Mouse (Mus musculus) lung, postnatal 0 days (tissue): ENCODE data around the gene Myh10. TPM values are rescaled to one million over a fixed set of nuclear protein-coding genes. Genes with fewer than 3 reads are reported as not detected.
A peak's percentile ranks its signal among the peaks of the same experiment; 100 is the strongest.

ENCODE experiments used
- ATAC-seq: fragments of 200-750 bp; cut with Nextera tagmentation; 2 replicates; pipeline ENCODE4 v1.8.0; 2017; ENCODE audit warnings: moderate library complexity
- DNase-seq: peaks from one replicate; pipeline ENCODE4 v3.0.0-alpha.2; 2016; ENCODE audit warnings: low spot score
- H3K27ac ChIP-seq: fragments of 300-500 bp; sonication (generic); 2 replicates; pipeline ENCODE4 v1.5.1; 2014; ENCODE audit warnings: antibody characterized with exemption, mild to moderate bottlenecking, low read length, mixed read lengths
- H3K27me3 ChIP-seq: fragments of 300-500 bp; sonication (generic); replicated peaks from 2 replicates; pipeline ENCODE4 v1.6.1; 2014; ENCODE audit warnings: low read length, mixed read lengths; ENCODE audit not compliant: insufficient read depth
- H3K36me3 ChIP-seq: fragments of 300-500 bp; sonication (generic); 2 replicates; pipeline ENCODE4 v1.6.1; 2014; ENCODE audit warnings: low read length, mixed read lengths; ENCODE audit not compliant: insufficient read depth
- H3K4me1 ChIP-seq: fragments of 300-500 bp; sonication (generic); 2 replicates; pipeline ENCODE4 v1.6.1; 2014; ENCODE audit warnings: antibody characterized with exemption, low read depth, low read length, mixed read lengths; ENCODE audit not compliant: insufficient read depth
- H3K4me2 ChIP-seq: fragments of 300-500 bp; sonication (generic); replicated peaks from 2 replicates; pipeline ENCODE4 v1.6.1; 2014; ENCODE audit warnings: low read depth, mild to moderate bottlenecking, low read length, moderate library complexity, mixed read lengths
- H3K4me3 ChIP-seq: fragments of 300-500 bp; sonication (generic); 2 replicates; pipeline ENCODE4 v1.5.1; 2014; ENCODE audit warnings: low read depth, low read length
- H3K9ac ChIP-seq: fragments of 300-500 bp; sonication (generic); replicated peaks from 2 replicates; pipeline ENCODE4 v1.6.1; 2014; ENCODE audit warnings: low read depth, mild to moderate bottlenecking
- H3K9me3 ChIP-seq: fragments of 300-500 bp; sonication (generic); 2 replicates; pipeline ENCODE4 v1.6.1; 2016; ENCODE audit warnings: low read length, mixed read lengths
- CTCF ChIP-seq: IDR thresholded peaks from 2 replicates; pipeline ENCODE4 v1.5.1; 2016; ENCODE audit warnings: antibody characterized with exemption, mild to moderate bottlenecking
- EP300 ChIP-seq: IDR thresholded peaks from 2 replicates; pipeline ENCODE4 v1.6.1; 2016; ENCODE audit warnings: antibody characterized with exemption, mild to moderate bottlenecking, control low read depth
- WGBS: fragments of 180-500 bp; shearing (Covaris S2); extraction: QIAGEN DNeasy Blood & Tissue Kit; methylation state at CpG from one replicate; pipeline ENCODE4 v1.1.7; 2014; 5-methylcytosine and 5-hydroxymethylcytosine counted together
- polyA plus RNA-seq: library from polyadenylated mRNA; unstranded; fragments of >200 nt; fragmentation: Nextera tagmentation; extraction: Ambion mirVana; gene quantifications from 2 replicates; pipeline ENCODE4 v1.2.1, GENCODE M21; 2015

Myh10 gene
- polyA plus RNA-seq, 1 experiment from 2014 or later: 51.8 TPM

GRCm38 (mm10) chr11:68839606-68840005 is 148.2 kb downstream of the Myh10 start:
- H3K27me3 ChIP-seq: no peaks in the 10 kb centered on the region
- no peaks in the 10 kb centered on the region for H3K9me3 ChIP-seq
- TF ChIP-seq EP300 (no peak), CTCF (no peak)
- no peak overlapping the region for H3K27ac ChIP-seq
- no peak overlapping the region for H3K4me3 ChIP-seq
- H3K36me3 ChIP-seq: peaks cover 34% of the 10 kb centered on the region
- no peak overlapping the region for H3K4me2 ChIP-seq
- H3K9ac ChIP-seq: no peak overlapping the region
- DNase-seq (no peak), ATAC-seq (no peak)
- 81% methylated on average over 5 of the region's 5 CpGs for WGBS
- no peaks in the 10 kb centered on the region for H3K4me1 ChIP-seq

- Histone ChIP-seq H3K4me1 (peaks cover 18% of the 10 kb centered on the region), H3K27ac (no peak overlapping the region), H3K4me2 (peak overlapping the region; percentile 69; the same call in 1 of the 2 replicates), H3K9ac (0 out of 2 replicates have a peak overlapping the region, but pooled peaks have one; percentile 12), H3K36me3 (no peaks in the 10 kb centered on the region), H3K4me3 (0 out of 2 replicates have a peak overlapping the region, but pooled peaks have one; percentile 97), H3K9me3 (no peaks in the 10 kb centered on the region), H3K27me3 (no peaks in the 10 kb centered on the region)
- WGBS: 55% methylated on average over 7 of the region's 7 CpGs
- ATAC-seq: no peak
- TF ChIP-seq EP300 (no peak), CTCF (no peak)
- peak; percentile 23 for DNase-seq
Measured at GRCm38 (mm10) chr11:68850862-68851261, 159.5 kb downstream of the Myh10 start.

- peak overlapping the region; percentile 97 for H3K4me3 ChIP-seq
- H3K4me2 ChIP-seq: peak overlapping the region; percentile 69
- H3K27me3 ChIP-seq: no peaks in the 10 kb centered on the region
- H3K9ac ChIP-seq: peak overlapping the region; percentile 99
- no peak for ATAC-seq
- peaks cover 16% of the 10 kb centered on the region for H3K4me1 ChIP-seq
- no peak for TF ChIP-seq CTCF
- no peak for TF ChIP-seq EP300
- WGBS: 1% methylated on average over 13 of the region's 13 CpGs
- peak overlapping the region; percentile 100 for H3K27ac ChIP-seq
- no peak for DNase-seq
- no peaks in the 10 kb centered on the region for H3K36me3 ChIP-seq
- no peaks in the 10 kb centered on the region for H3K9me3 ChIP-seq
Measured at GRCm38 (mm10) chr11:68851644-68852485, 160.5 kb downstream of the Myh10 start.

- no peaks in the 10 kb centered on the region for H3K9me3 ChIP-seq
- H3K4me3 ChIP-seq: peak overlapping the region; percentile 97
- H3K27ac ChIP-seq: peak overlapping the region; percentile 100
- H3K9ac ChIP-seq: peak overlapping the region; percentile 99
- H3K4me1 ChIP-seq: peaks cover 13% of the 10 kb centered on the region; the same call in 1 of the 2 replicates
- ATAC-seq (peak; percentile 74), DNase-seq (peak; percentile 91)
- TF ChIP-seq EP300 (no peak), CTCF (no peak)
- peak overlapping the region; percentile 69 for H3K4me2 ChIP-seq
- H3K36me3 ChIP-seq: no peaks in the 10 kb centered on the region
- WGBS: under 1% methylated on average over 36 of the region's 36 CpGs
- H3K27me3 ChIP-seq: no peaks in the 10 kb centered on the region
Measured at GRCm38 (mm10) chr11:68852486-68852901, 161.1 kb downstream of the Myh10 start.

- 0% methylated on average over 42 of the region's 42 CpGs for WGBS
- peak overlapping the region; percentile 100 for H3K27ac ChIP-seq
- ATAC-seq (peak; percentile 98), DNase-seq (peak; percentile 99)
- H3K27me3 ChIP-seq: no peaks in the 10 kb centered on the region
- peak overlapping the region; percentile 69 for H3K4me2 ChIP-seq
- no peaks in the 10 kb centered on the region for H3K36me3 ChIP-seq
- H3K9ac ChIP-seq: peak overlapping the region; percentile 99
- no peaks in the 10 kb centered on the region for H3K9me3 ChIP-seq
- TF ChIP-seq CTCF (no peak), EP300 (peak; percentile 47; the same call in 1 of the 2 replicates)
- peaks cover 13% of the 10 kb centered on the region; the same call in 1 of the 2 replicates for H3K4me1 ChIP-seq
- peak overlapping the region; percentile 97 for H3K4me3 ChIP-seq
Measured at GRCm38 (mm10) chr11:68852932-68853409, 161.6 kb downstream of the Myh10 start.

GRCm38 (mm10) chr11:68853611-68854401 is 162.4 kb downstream of the Myh10 start:
- Histone ChIP-seq H3K4me1 (peaks cover 13% of the 10 kb centered on the region; the same call in 1 of the 2 replicates), H3K9me3 (no peaks in the 10 kb centered on the region), H3K4me3 (peak overlapping the region; percentile 97), H3K36me3 (no peaks in the 10 kb centered on the region), H3K4me2 (peak overlapping the region; percentile 69), H3K27me3 (no peaks in the 10 kb centered on the region), H3K27ac (peak overlapping the region; percentile 100), H3K9ac (peak overlapping the region; percentile 99; the same call in 1 of the 2 replicates)
- peak; percentile 89 for DNase-seq
- TF ChIP-seq CTCF (no peak), EP300 (peak; percentile 98)
- ATAC-seq: peak; percentile 27
- WGBS: 22% methylated on average over 14 of the region's 14 CpGs
